Mouse (Mus musculus) heart, postnatal 0 days (tissue): ENCODE measurements at regions not wholly inside any gene's neighbourhood (a gene's known extent, or its start where the extent isn't known, plus 50 kb on each side); places are given as distances from the start of the nearest gene placed in this dataset.

Source experiments
- CTCF ChIP-seq: IDR thresholded peaks from 2 replicates; pipeline ENCODE4 v1.5.1; 2016; ENCODE audit warnings: antibody characterized with exemption, control low read depth, low read depth
- EP300 ChIP-seq: IDR thresholded peaks from 2 replicates; pipeline ENCODE4 v1.6.1; 2016; ENCODE audit warnings: antibody characterized with exemption, low read depth

GRCm38 (mm10) chr1:194224046-194224445 lies 394.0 kb upstream of the Plxna2 start:
- TF ChIP-seq CTCF (no peak), EP300 (no peak)
